Mouse (Mus musculus): ENCODE data around the gene Gtpbp10.

GRCm38 (mm10) chr5:5562435-5562834 is 3.1 kb upstream of the Gtpbp10 start:
- TF ChIP-seq CTCF (IDR thresholded peaks at IDR 0.05; ENCODE audit: low read depth, low read length) (no peak), TAL1 (conservative IDR thresholded peaks at IDR 0.05; ENCODE audit: low read depth, low read length) (no peak), GATA1 (IDR thresholded peaks at IDR 0.05; ENCODE audit: borderline replicate concordance, low read length) (no peak), GATA2 (IDR thresholded peaks at IDR 0.05; ENCODE audit: borderline replicate concordance, low read depth, low read length) (no peak), POLR2AphosphoS5 (IDR thresholded peaks at IDR 0.05; ENCODE audit: insufficient replicate concordance, low read depth, low read length) (no peak)
